Mouse (Mus musculus): ENCODE measurements around the gene Spire2. TPM values are rescaled to one million over a fixed set of nuclear protein-coding genes. Genes with fewer than 3 reads are reported as not detected.
A peak's percentile ranks its signal among the peaks of the same experiment; 100 is the strongest.

Spire2 gene
- polyA plus RNA-seq, 1 experiment from 2014 or later = 13.7 TPM

DNA sequence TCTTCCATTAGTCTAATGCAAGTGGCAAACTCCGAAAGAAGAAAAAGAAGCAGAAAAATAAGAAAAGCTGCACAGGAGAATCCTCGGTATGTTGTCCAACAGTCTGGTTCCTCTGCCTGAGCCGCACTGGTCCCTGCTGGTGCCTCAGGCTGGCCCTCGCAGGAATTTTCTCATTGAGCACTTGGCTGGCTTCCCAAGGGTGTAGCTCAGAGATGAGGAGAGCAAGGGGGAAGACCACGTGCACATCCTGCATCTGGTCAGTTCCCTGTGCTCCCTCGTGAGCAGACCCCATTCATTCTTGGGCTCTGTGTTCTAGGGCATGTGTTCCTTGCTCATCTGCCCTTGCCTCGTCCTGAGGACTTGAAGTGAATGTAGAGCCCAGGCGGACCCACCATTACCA is 50.0 kb downstream of the Spire2 start:
- no peak for DNase-seq (ENCODE audit: low spot score)
- H3K4me1 ChIP-seq (ENCODE audit: control insufficient read depth, insufficient read depth, low read length) = no peaks in the 10 kb centered on the region
- H3K36me3 ChIP-seq (ENCODE audit: control insufficient read depth, insufficient read depth, low read length) = peaks cover 63% of the 10 kb centered on the region
- no peak for ATAC-seq
- no peak overlapping the region for H3K9ac ChIP-seq (ENCODE audit: low read length)
- H3K9me3 ChIP-seq (replicated peaks; ENCODE audit: control insufficient read depth, low read length) = no peaks in the 10 kb centered on the region
- no peaks in the 10 kb centered on the region for H3K27me3 ChIP-seq (replicated peaks; ENCODE audit: control insufficient read depth, insufficient read depth, low read length)
- H3K27ac ChIP-seq (ENCODE audit: low read depth, low read length) = no peak overlapping the region
- 89% methylated on average over 8 of the region's 8 CpGs for WGBS
- H3K4me2 ChIP-seq (ENCODE audit: low read length) = no peak overlapping the region
- no peak overlapping the region for H3K4me3 ChIP-seq (ENCODE audit: low read depth, low read length)

- Histone ChIP-seq H3K4me1 (ENCODE audit: control insufficient read depth, insufficient read depth, low read length) (no peaks in the 10 kb centered on the region), H3K4me2 (ENCODE audit: low read length) (no peak overlapping the region), H3K36me3 (ENCODE audit: control insufficient read depth, insufficient read depth, low read length) (peaks cover 85% of the 10 kb centered on the region), H3K27ac (ENCODE audit: low read depth, low read length) (no peak overlapping the region), H3K9ac (ENCODE audit: low read length) (no peak overlapping the region), H3K9me3 (replicated peaks; ENCODE audit: control insufficient read depth, low read length) (no peaks in the 10 kb centered on the region), H3K4me3 (ENCODE audit: low read depth, low read length) (no peak overlapping the region), H3K27me3 (replicated peaks; ENCODE audit: control insufficient read depth, insufficient read depth, low read length) (no peaks in the 10 kb centered on the region)
- DNase-seq (ENCODE audit: low spot score) (peak; percentile 29), ATAC-seq (no peak)
- WGBS = 71% methylated on average over 9 of the region's 9 CpGs
Measured at GRCm38 (mm10) chr8:123384883-123385540, 52.5 kb downstream of the Spire2 start.

DNA sequence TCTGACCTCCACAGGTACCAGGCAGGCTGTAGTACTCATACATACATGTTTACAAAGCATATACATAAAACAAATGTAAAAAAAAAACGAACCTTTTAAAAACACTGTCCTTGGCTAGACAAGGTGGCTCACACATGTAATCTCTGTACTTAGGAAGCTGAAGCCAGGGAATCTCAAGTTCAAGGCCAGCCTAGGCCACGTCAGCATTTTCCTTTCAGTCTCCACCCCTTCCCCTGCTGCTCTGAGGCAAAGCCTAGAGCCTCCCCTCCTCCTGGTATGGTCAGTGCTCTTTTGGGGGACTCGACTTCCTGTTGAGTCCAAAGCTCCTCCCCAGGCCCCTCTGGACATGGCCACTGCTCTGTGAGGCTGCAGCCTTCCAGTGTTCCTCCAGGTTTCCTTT is 54.5 kb downstream of the Spire2 start:
- Histone ChIP-seq H3K27me3 (replicated peaks; ENCODE audit: control insufficient read depth, insufficient read depth, low read length) (no peaks in the 10 kb centered on the region), H3K4me3 (ENCODE audit: low read depth, low read length) (no peak overlapping the region), H3K27ac (ENCODE audit: low read depth, low read length) (no peak overlapping the region), H3K4me2 (ENCODE audit: low read length) (no peak overlapping the region), H3K36me3 (ENCODE audit: control insufficient read depth, insufficient read depth, low read length) (peaks cover 100% of the 10 kb centered on the region), H3K9ac (ENCODE audit: low read length) (no peak overlapping the region), H3K4me1 (ENCODE audit: control insufficient read depth, insufficient read depth, low read length) (no peaks in the 10 kb centered on the region), H3K9me3 (replicated peaks; ENCODE audit: control insufficient read depth, low read length) (no peaks in the 10 kb centered on the region)
- WGBS = 77% methylated on average over 3 of the region's 3 CpGs
- ATAC-seq = no peak
- no peak for DNase-seq (ENCODE audit: low spot score)

GRCm38 (mm10) chr8:123387801-123388200 is 55.3 kb downstream of the Spire2 start:
- H3K4me1 ChIP-seq (ENCODE audit: control insufficient read depth, insufficient read depth, low read length) = no peaks in the 10 kb centered on the region
- H3K9me3 ChIP-seq (replicated peaks; ENCODE audit: control insufficient read depth, low read length) = no peaks in the 10 kb centered on the region
- ATAC-seq = no peak
- peaks cover 100% of the 10 kb centered on the region for H3K36me3 ChIP-seq (ENCODE audit: control insufficient read depth, insufficient read depth, low read length)
- no peak overlapping the region for H3K4me3 ChIP-seq (ENCODE audit: low read depth, low read length)
- no peak for DNase-seq (ENCODE audit: low spot score)
- H3K9ac ChIP-seq (ENCODE audit: low read length) = no peak overlapping the region
- H3K27me3 ChIP-seq (replicated peaks; ENCODE audit: control insufficient read depth, insufficient read depth, low read length) = no peaks in the 10 kb centered on the region
- H3K27ac ChIP-seq (ENCODE audit: low read depth, low read length) = no peak overlapping the region
- 92% methylated on average over 8 of the region's 8 CpGs for WGBS
- H3K4me2 ChIP-seq (ENCODE audit: low read length) = no peak overlapping the region

DNA sequence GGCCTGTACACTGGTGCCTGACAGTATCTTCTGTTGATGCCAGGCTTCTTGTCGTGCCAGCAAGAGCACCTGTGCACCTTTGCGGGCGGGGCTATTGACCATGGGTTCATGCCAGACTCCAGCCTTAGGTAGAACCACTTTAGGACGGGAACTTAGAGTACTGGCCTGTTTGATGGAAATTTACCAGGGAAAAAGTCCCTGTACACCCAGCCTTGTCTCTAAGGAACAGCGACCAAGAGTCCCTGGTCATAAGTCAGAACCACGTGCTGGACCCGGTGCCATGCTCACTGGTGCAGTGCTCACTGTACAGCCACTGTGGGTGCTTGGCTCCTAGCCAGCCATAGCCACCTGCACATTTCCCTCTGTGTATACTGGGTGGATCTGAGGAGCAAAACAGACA is 56.5 kb downstream of the Spire2 start:
- H3K4me2 ChIP-seq (ENCODE audit: low read length) = no peak overlapping the region
- ATAC-seq (no peak), DNase-seq (ENCODE audit: low spot score) (no peak)
- H3K4me1 ChIP-seq (ENCODE audit: control insufficient read depth, insufficient read depth, low read length) = no peaks in the 10 kb centered on the region
- WGBS = 96% methylated on average over 7 of the region's 7 CpGs
- no peak overlapping the region for H3K4me3 ChIP-seq (ENCODE audit: low read depth, low read length)
- peaks cover 100% of the 10 kb centered on the region for H3K36me3 ChIP-seq (ENCODE audit: control insufficient read depth, insufficient read depth, low read length)
- H3K9me3 ChIP-seq (replicated peaks; ENCODE audit: control insufficient read depth, low read length) = no peaks in the 10 kb centered on the region
- no peaks in the 10 kb centered on the region for H3K27me3 ChIP-seq (replicated peaks; ENCODE audit: control insufficient read depth, insufficient read depth, low read length)
- H3K27ac ChIP-seq (ENCODE audit: low read depth, low read length) = no peak overlapping the region
- no peak overlapping the region for H3K9ac ChIP-seq (ENCODE audit: low read length)

DNA sequence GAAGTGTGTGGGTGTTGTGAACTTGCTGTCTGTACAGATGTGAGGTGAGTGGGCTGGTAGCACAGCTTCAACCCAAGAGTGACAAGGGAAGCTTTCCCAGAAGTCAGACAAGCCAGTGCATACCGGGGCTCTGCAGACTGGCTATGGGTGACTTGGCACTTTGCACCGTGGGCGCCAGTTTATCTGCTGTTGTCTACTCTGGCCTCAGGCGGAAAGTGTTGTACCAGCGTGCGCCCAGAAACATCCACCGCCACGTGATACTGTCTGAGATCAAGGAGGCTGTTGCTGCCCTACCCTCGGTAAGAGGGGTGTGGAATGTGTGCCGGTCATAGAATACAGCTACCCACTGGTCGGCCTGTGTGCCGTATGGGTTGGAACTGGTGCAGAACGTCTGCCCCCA is 65.8 kb downstream of the Spire2 start:
- Histone ChIP-seq H3K27me3 (replicated peaks; ENCODE audit: control insufficient read depth, insufficient read depth, low read length) (no peaks in the 10 kb centered on the region), H3K36me3 (ENCODE audit: control insufficient read depth, insufficient read depth, low read length) (peaks cover 97% of the 10 kb centered on the region), H3K9ac (ENCODE audit: low read length) (no peak overlapping the region), H3K9me3 (replicated peaks; ENCODE audit: control insufficient read depth, low read length) (no peaks in the 10 kb centered on the region), H3K4me3 (ENCODE audit: low read depth, low read length) (no peak overlapping the region), H3K4me1 (ENCODE audit: control insufficient read depth, insufficient read depth, low read length) (no peaks in the 10 kb centered on the region), H3K27ac (ENCODE audit: low read depth, low read length) (no peak overlapping the region), H3K4me2 (ENCODE audit: low read length) (no peak overlapping the region)
- ATAC-seq (no peak), DNase-seq (ENCODE audit: low spot score) (no peak)
- WGBS = 96% methylated on average over 13 of the region's 13 CpGs

DNA sequence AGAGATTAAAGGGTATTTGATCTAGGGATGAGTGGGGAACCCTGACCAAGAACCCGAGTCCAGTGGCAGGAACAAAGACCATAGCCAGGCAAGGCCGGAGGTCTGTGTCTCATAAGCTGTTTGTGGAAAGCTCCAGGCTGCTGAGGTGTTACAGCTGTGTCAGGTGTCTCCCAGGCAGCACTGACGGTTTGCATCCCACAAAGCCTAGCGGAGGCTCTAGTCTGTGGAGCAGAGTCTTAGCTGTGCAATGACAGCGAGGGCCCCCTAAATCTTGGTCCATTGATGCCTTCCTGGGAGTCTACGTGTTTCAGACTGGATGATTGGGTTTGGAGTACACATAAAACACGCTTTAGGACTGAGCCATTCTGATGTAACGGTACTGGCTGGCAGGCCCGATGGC is 69.4 kb downstream of the Spire2 start:
- WGBS = 91% methylated on average over 9 of the region's 9 CpGs
- H3K4me2 ChIP-seq (ENCODE audit: low read length) = no peak overlapping the region
- no peaks in the 10 kb centered on the region for H3K9me3 ChIP-seq (replicated peaks; ENCODE audit: control insufficient read depth, low read length)
- H3K36me3 ChIP-seq (ENCODE audit: control insufficient read depth, insufficient read depth, low read length) = peaks cover 65% of the 10 kb centered on the region
- no peak overlapping the region for H3K9ac ChIP-seq (ENCODE audit: low read length)
- ATAC-seq = no peak
- no peak for DNase-seq (ENCODE audit: low spot score)
- no peaks in the 10 kb centered on the region for H3K27me3 ChIP-seq (replicated peaks; ENCODE audit: control insufficient read depth, insufficient read depth, low read length)
- H3K4me3 ChIP-seq (ENCODE audit: low read depth, low read length) = no peak overlapping the region
- H3K4me1 ChIP-seq (ENCODE audit: control insufficient read depth, insufficient read depth, low read length) = 0 out of 2 replicates have a peak, but pooled peaks cover under 1% of the 10 kb centered on the region
- H3K27ac ChIP-seq (ENCODE audit: low read depth, low read length) = no peak overlapping the region

GRCm38 (mm10) chr8:123402730-123403326 is 70.3 kb downstream of the Spire2 start:
- H3K27me3 ChIP-seq (replicated peaks; ENCODE audit: control insufficient read depth, insufficient read depth, low read length) = no peaks in the 10 kb centered on the region
- no peak overlapping the region for H3K9ac ChIP-seq (ENCODE audit: low read length)
- H3K9me3 ChIP-seq (replicated peaks; ENCODE audit: control insufficient read depth, low read length) = no peaks in the 10 kb centered on the region
- 0 out of 2 replicates have a peak, but pooled peaks cover 3% of the 10 kb centered on the region for H3K4me1 ChIP-seq (ENCODE audit: control insufficient read depth, insufficient read depth, low read length)
- H3K27ac ChIP-seq (ENCODE audit: low read depth, low read length) = no peak overlapping the region
- no peak for ATAC-seq
- 89% methylated on average over 9 of the region's 9 CpGs for WGBS
- H3K36me3 ChIP-seq (ENCODE audit: control insufficient read depth, insufficient read depth, low read length) = peaks cover 56% of the 10 kb centered on the region
- DNase-seq (ENCODE audit: low spot score) = no peak
- no peak overlapping the region for H3K4me2 ChIP-seq (ENCODE audit: low read length)
- no peak overlapping the region for H3K4me3 ChIP-seq (ENCODE audit: low read depth, low read length)

DNA sequence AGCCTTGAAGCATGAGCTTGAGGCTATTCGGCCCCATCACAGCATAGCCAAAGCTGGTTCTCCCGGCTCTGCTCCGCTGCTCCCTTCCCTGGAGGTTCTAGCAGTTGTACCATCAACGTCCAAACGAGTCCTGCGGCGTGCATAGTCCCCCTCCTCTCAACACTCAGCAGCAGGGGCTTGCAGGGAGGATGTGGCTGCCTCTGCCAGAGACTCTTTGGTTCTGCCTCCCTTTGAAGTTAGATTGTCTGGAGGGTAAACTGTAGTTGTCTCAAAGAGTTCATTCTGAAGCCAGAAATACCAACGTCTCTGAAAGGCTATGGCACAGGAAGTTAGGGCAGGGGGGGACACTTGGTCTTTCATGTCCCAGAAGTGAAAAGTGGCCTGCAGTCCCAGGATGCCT is 72.0 kb downstream of the Spire2 start:
- Histone ChIP-seq H3K27me3 (replicated peaks; ENCODE audit: control insufficient read depth, insufficient read depth, low read length) (no peaks in the 10 kb centered on the region), H3K9me3 (replicated peaks; ENCODE audit: control insufficient read depth, low read length) (no peaks in the 10 kb centered on the region), H3K36me3 (ENCODE audit: control insufficient read depth, insufficient read depth, low read length) (peaks cover 39% of the 10 kb centered on the region), H3K4me3 (ENCODE audit: low read depth, low read length) (no peak overlapping the region), H3K4me2 (ENCODE audit: low read length) (no peak overlapping the region), H3K4me1 (ENCODE audit: control insufficient read depth, insufficient read depth, low read length) (peaks cover 6% of the 10 kb centered on the region), H3K9ac (ENCODE audit: low read length) (0 out of 2 replicates have a peak overlapping the region, but pooled peaks have one; percentile 21), H3K27ac (ENCODE audit: low read depth, low read length) (no peak overlapping the region)
- ATAC-seq = no peak
- WGBS = 49% methylated on average over 8 of the region's 8 CpGs
- DNase-seq (ENCODE audit: low spot score) = no peak
